Mouse (Mus musculus): ENCODE data around the gene Fbh1. TPM values are rescaled to one million over a fixed set of nuclear protein-coding genes. Genes with fewer than 3 reads are reported as not detected.
A peak's percentile ranks its signal among the peaks of the same experiment; 100 is the strongest.

Fbh1 gene
- total and polyA plus RNA-seq, 2 experiments from 2014 or later = 85.1 to 85.7 TPM

GRCm38 (mm10) chr2:11708538-11708937, 68.8 kb downstream of the Fbh1 start:
- H3K36me3 ChIP-seq (ENCODE audit: insufficient read depth, low read length) = no peaks in the 10 kb centered on the region
- WGBS = 88% methylated on average over 5 of the region's 5 CpGs
- peaks cover 12% of the 10 kb centered on the region for H3K4me1 ChIP-seq (ENCODE audit: insufficient read depth, low read length)
- no peaks in the 10 kb centered on the region for H3K9me3 ChIP-seq (ENCODE audit: low read length)
- peaks cover 7% of the 10 kb centered on the region; the same call in 1 of the 2 replicates for H3K27me3 ChIP-seq (ENCODE audit: insufficient read depth, low read length)
- ATAC-seq (no peak), DNase-seq (ENCODE audit: low spot score) (no peak)
- TF ChIP-seq CTCF (IDR thresholded peaks at IDR 0.05; ENCODE audit: low read depth) = no peak
- no peak overlapping the region for H3K27ac ChIP-seq
- no peak overlapping the region for H3K4me2 ChIP-seq (ENCODE audit: low read depth, low read length)
- no peak overlapping the region for H3K9ac ChIP-seq (replicated peaks; ENCODE audit: low read length)
- no peak overlapping the region for H3K4me3 ChIP-seq (ENCODE audit: low read length)

GRCm38 (mm10) chr2:11706746-11707065, 70.7 kb downstream of the Fbh1 start:
- H3K9ac ChIP-seq (replicated peaks; ENCODE audit: low read length) = no peak overlapping the region
- 48% methylated on average over 6 of the region's 6 CpGs for WGBS
- H3K9me3 ChIP-seq (ENCODE audit: low read length) = no peaks in the 10 kb centered on the region
- ATAC-seq (no peak), DNase-seq (ENCODE audit: low spot score) (no peak)
- TF ChIP-seq CTCF (IDR thresholded peaks at IDR 0.05; ENCODE audit: low read depth) = no peak
- H3K4me1 ChIP-seq (ENCODE audit: insufficient read depth, low read length) = peaks cover 12% of the 10 kb centered on the region
- no peaks in the 10 kb centered on the region for H3K36me3 ChIP-seq (ENCODE audit: insufficient read depth, low read length)
- peaks cover 7% of the 10 kb centered on the region; the same call in 1 of the 2 replicates for H3K27me3 ChIP-seq (ENCODE audit: insufficient read depth, low read length)
- peak overlapping the region; percentile 98 for H3K4me2 ChIP-seq (ENCODE audit: low read depth, low read length)
- H3K4me3 ChIP-seq (ENCODE audit: low read length) = peak overlapping the region; percentile 58; the same call in 1 of the 2 replicates
- H3K27ac ChIP-seq = no peak overlapping the region

GRCm38 (mm10) chr2:11706030-11706745, 71.2 kb downstream of the Fbh1 start:
- H3K4me2 ChIP-seq (ENCODE audit: low read depth, low read length) = peak overlapping the region; percentile 98

GRCm38 (mm10) chr2:11705201-11706025, 72.0 kb downstream of the Fbh1 start, which contains the start of gene Il15ra:
TSS of gene Il15ra (plus strand) at chr2:11705290.
- no peaks in the 10 kb centered on the region for H3K9me3 ChIP-seq (ENCODE audit: low read length)
- peak; percentile 61 for DNase-seq (ENCODE audit: low spot score)
- H3K27ac ChIP-seq = no peak within 1 kb of the TSS; the same call in 1 of the 2 replicates
- H3K27me3 ChIP-seq (ENCODE audit: insufficient read depth, low read length) = peaks cover 7% of the 10 kb centered on the region; the same call in 1 of the 2 replicates
- peaks cover 12% of the 10 kb centered on the region for H3K4me1 ChIP-seq (ENCODE audit: insufficient read depth, low read length)
- ATAC-seq = peak; percentile 77
- peak within 1 kb of the TSS; percentile 47 for H3K9ac ChIP-seq (replicated peaks; ENCODE audit: low read length)
- 0% methylated on average over 37 of the region's 37 CpGs for WGBS
- peak within 1 kb of the TSS; percentile 98 for H3K4me2 ChIP-seq (ENCODE audit: low read depth, low read length)
- no peaks in the 10 kb centered on the region for H3K36me3 ChIP-seq (ENCODE audit: insufficient read depth, low read length)
- no peak; the same call in 1 of the 2 replicates for TF ChIP-seq CTCF (IDR thresholded peaks at IDR 0.05; ENCODE audit: low read depth)
- peak within 1 kb of the TSS; percentile 58 for H3K4me3 ChIP-seq (ENCODE audit: low read length)

More at GRCm38 (mm10) chr2:11706030-11706745, 71.2 kb downstream of the Fbh1 start:
- H3K4me1 ChIP-seq (ENCODE audit: insufficient read depth, low read length) = peaks cover 12% of the 10 kb centered on the region
- peak overlapping the region; percentile 47 for H3K9ac ChIP-seq (replicated peaks; ENCODE audit: low read length)
- DNase-seq (ENCODE audit: low spot score) (no peak), ATAC-seq (peak; percentile 52)
- H3K27me3 ChIP-seq (ENCODE audit: insufficient read depth, low read length) = peaks cover 7% of the 10 kb centered on the region; the same call in 1 of the 2 replicates
- no peaks in the 10 kb centered on the region for H3K9me3 ChIP-seq (ENCODE audit: low read length)
- peak overlapping the region; percentile 58 for H3K4me3 ChIP-seq (ENCODE audit: low read length)
- WGBS = 3% methylated on average over 28 of the region's 28 CpGs
- no peak for TF ChIP-seq CTCF (IDR thresholded peaks at IDR 0.05; ENCODE audit: low read depth)
- no peak overlapping the region for H3K27ac ChIP-seq
- no peaks in the 10 kb centered on the region for H3K36me3 ChIP-seq (ENCODE audit: insufficient read depth, low read length)

GRCm38 (mm10) chr2:11699905-11700304, 77.5 kb downstream of the Fbh1 start:
- no peak for ATAC-seq
- no peaks in the 10 kb centered on the region for H3K36me3 ChIP-seq (ENCODE audit: insufficient read depth, low read length)
- H3K4me2 ChIP-seq (ENCODE audit: low read depth, low read length) = no peak overlapping the region
- H3K9ac ChIP-seq (replicated peaks; ENCODE audit: low read length) = no peak overlapping the region
- H3K27me3 ChIP-seq (ENCODE audit: insufficient read depth, low read length) = no peaks in the 10 kb centered on the region
- no peak overlapping the region for H3K27ac ChIP-seq
- TF ChIP-seq CTCF (IDR thresholded peaks at IDR 0.05; ENCODE audit: low read depth) = no peak
- no peak for DNase-seq (ENCODE audit: low spot score)
- whole genome bisulfite sequencing = 85% methylated on average over 2 of the region's 2 CpGs
- H3K4me3 ChIP-seq (ENCODE audit: low read length) = no peak overlapping the region
- no peaks in the 10 kb centered on the region for H3K4me1 ChIP-seq (ENCODE audit: insufficient read depth, low read length)
- H3K9me3 ChIP-seq (ENCODE audit: low read length) = no peaks in the 10 kb centered on the region

- Histone ChIP-seq H3K9me3 (ENCODE audit: low read length) (no peaks in the 10 kb centered on the region), H3K36me3 (ENCODE audit: insufficient read depth, low read length) (no peaks in the 10 kb centered on the region), H3K9ac (replicated peaks; ENCODE audit: low read length) (no peak overlapping the region), H3K4me1 (ENCODE audit: insufficient read depth, low read length) (no peaks in the 10 kb centered on the region), H3K4me2 (ENCODE audit: low read depth, low read length) (no peak overlapping the region), H3K27ac (no peak overlapping the region), H3K27me3 (ENCODE audit: insufficient read depth, low read length) (no peaks in the 10 kb centered on the region), H3K4me3 (ENCODE audit: low read length) (no peak overlapping the region)
- DNase-seq (ENCODE audit: low spot score) (no peak), ATAC-seq (no peak)
- WGBS = 53% methylated on average over 5 of the region's 5 CpGs
- TF ChIP-seq CTCF (IDR thresholded peaks at IDR 0.05; ENCODE audit: low read depth) = no peak
Measured at GRCm38 (mm10) chr2:11698994-11699393, 78.4 kb downstream of the Fbh1 start.
